Comparison of ENCODE assay signal across 9 mouse cellular contexts in the genomic region with DNA sequence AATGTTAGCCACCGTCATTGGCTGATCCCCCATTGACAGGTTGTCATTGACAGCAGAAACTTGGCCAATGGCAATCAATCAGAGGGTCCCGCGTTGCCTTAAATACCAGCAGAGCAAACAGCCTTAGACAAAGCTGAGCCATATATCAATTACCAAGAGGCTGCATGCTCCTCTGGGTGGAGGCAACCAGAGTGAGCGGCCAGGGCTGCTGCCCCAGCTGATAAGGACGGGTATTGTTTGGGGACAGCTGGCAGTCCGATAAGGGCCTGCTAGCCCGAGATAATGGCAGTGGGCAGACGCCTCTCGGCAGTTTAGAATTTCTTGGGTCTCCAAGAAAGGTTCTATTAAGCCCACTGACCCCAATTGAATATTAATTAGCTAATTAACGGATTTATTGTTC. TPM values are rescaled to one million over a fixed set of nuclear protein-coding genes. Genes with fewer than 3 reads are reported as not detected.
A peak's percentile ranks its signal among the peaks of the same experiment; 100 is the strongest.
DNase-seq lines count a peak whose midpoint lies in the region; ATAC-seq lines count a peak whose summit lies in the region.
"Had no signal": no experiment of that assay in that cellular context is flagged by ENCODE, and none has a peak within 500 bp of the region (broad histone marks: within the 10 kb centered on the region; RNA-seq: fewer than 3 reads in every experiment).

No protein-coding gene starts in this region.

- peaks cover 27% of the 10 kb centered on the region for H3K4me1 ChIP-seq in hindbrain, embryonic 15.5 days (replicated peaks)
- H3K4me1 ChIP-seq in midbrain, embryonic 15.5 days = peaks cover 28% of the 10 kb centered on the region
- no peaks in the 10 kb centered on the region for H3K4me1 ChIP-seq in kidney, embryonic 16.5 days (ENCODE audit: insufficient read depth, low read length)

- DNase-seq in brain, adult 2 months (ENCODE audit: low read depth, low spot score) = peak; percentile 11
- DNase-seq in embryo, embryonic 11.5 days (ENCODE audit: low read depth, low spot score) = peak; percentile 27
- DNase-seq in adrenal gland, adult 2 months = no peak
- no peak for DNase-seq in frontal cortex, postnatal 14 days (ENCODE audit: low spot score in 2 of 2)
- no peak for DNase-seq in heart, adult 8-10 months (ENCODE audit: low spot score)
- DNase-seq: gastrocnemius, postnatal 10 days had no signal

- WGBS in hindbrain, embryonic 15.5 days = 10% methylated on average over 10 of the region's 10 CpGs
- 20% methylated on average over 10 of the region's 10 CpGs for WGBS in midbrain, embryonic 15.5 days
- WGBS in kidney, embryonic 16.5 days = 47% methylated on average over 10 of the region's 10 CpGs

- no peak overlapping the region for H3K4me2 ChIP-seq in hindbrain, embryonic 15.5 days
- H3K4me2 ChIP-seq in midbrain, embryonic 15.5 days = no peak overlapping the region
- H3K4me2 ChIP-seq in kidney, embryonic 16.5 days (replicated peaks; ENCODE audit: low read depth, low read length) = no peak overlapping the region

- H3K27me3 ChIP-seq in hindbrain, embryonic 15.5 days = no peaks in the 10 kb centered on the region
- no peaks in the 10 kb centered on the region for H3K27me3 ChIP-seq in midbrain, embryonic 15.5 days (replicated peaks)
- no peaks in the 10 kb centered on the region for H3K27me3 ChIP-seq in kidney, embryonic 16.5 days (ENCODE audit: insufficient read depth, low read length)

- H3K4me3 ChIP-seq in hindbrain, embryonic 15.5 days = no peak overlapping the region
- no peak overlapping the region for H3K4me3 ChIP-seq in midbrain, embryonic 15.5 days
- no peak overlapping the region for H3K4me3 ChIP-seq in kidney, embryonic 16.5 days (ENCODE audit: low read length)

- no peaks in the 10 kb centered on the region for H3K9me3 ChIP-seq in hindbrain, embryonic 15.5 days
- no peaks in the 10 kb centered on the region for H3K9me3 ChIP-seq in midbrain, embryonic 15.5 days
- no peaks in the 10 kb centered on the region for H3K9me3 ChIP-seq in kidney, embryonic 16.5 days (ENCODE audit: low read length)

- peak overlapping the region; percentile 54 for H3K27ac ChIP-seq in hindbrain, embryonic 15.5 days (replicated peaks)
- H3K27ac ChIP-seq in midbrain, embryonic 15.5 days = peak overlapping the region; percentile 49
- H3K27ac ChIP-seq in kidney, embryonic 16.5 days (ENCODE audit: low read length) = no peak overlapping the region

- H3K9ac ChIP-seq in hindbrain, embryonic 15.5 days = no peak overlapping the region
- H3K9ac ChIP-seq in midbrain, embryonic 15.5 days = no peak overlapping the region
- no peak overlapping the region for H3K9ac ChIP-seq in kidney, embryonic 16.5 days (replicated peaks; ENCODE audit: low read length)

- ATAC-seq in hindbrain, embryonic 15.5 days (ENCODE audit: low FRiP score, low read depth) = peak; percentile 72
- ATAC-seq in midbrain, embryonic 15.5 days (replicated peaks) = peak; percentile 90
- ATAC-seq in kidney, embryonic 16.5 days (ENCODE audit: low FRiP score, low TSS enrichment) = no peak

- H3K36me3 ChIP-seq in hindbrain, embryonic 15.5 days = no peaks in the 10 kb centered on the region
- H3K36me3 ChIP-seq in midbrain, embryonic 15.5 days (replicated peaks) = no peaks in the 10 kb centered on the region
- no peaks in the 10 kb centered on the region for H3K36me3 ChIP-seq in kidney, embryonic 16.5 days (ENCODE audit: insufficient read depth, low read length)

RNA-seq across cellular contexts. Expression of gene Ric3, which starts 31.8 kb away (rescaled TPM):
- 33.2 and 35.6 TPM in 2 replicates for polyA plus RNA-seq in hindbrain, embryonic 15.5 days (2015; fragmentation: Nextera tagmentation; extraction: Ambion mirVana)
- polyA plus RNA-seq in midbrain, embryonic 15.5 days (2015; fragmentation: Nextera tagmentation; extraction: Ambion mirVana) = 35.1 and 39.1 TPM in 2 replicates
- 0.79 and 2.2 TPM in 2 replicates for polyA plus RNA-seq in kidney, embryonic 16.5 days (2015; fragmentation: Nextera tagmentation; extraction: Ambion mirVana)
- 10 to 100 TPM; 39.6 to 63.7 TPM for total RNA-seq in adrenal gland, adult 2 months (2021)
- polyA plus RNA-seq in adrenal gland, adult 2 months (2012; rRNA removed) = 98.5 and 106 TPM in 2 replicates
- total RNA-seq in heart, adult 8-10 months (2022) = 1 to 10 TPM; 2.1 to 5.0 (median 2.9) TPM

Comparison
In these comparisons a context has a peak if more than half of its experiments do, and no peak if none do; other contexts are left out.
1. DNase-seq: peak in brain, adult 2 months (single experiment) and embryo, embryonic 11.5 days (single experiment); none in adrenal gland, adult 2 months (single experiment), frontal cortex, postnatal 14 days (0 of 2) and heart, adult 8-10 months (single experiment).
2. RNA of gene Ric3, which starts 31.8 kb away (polyA plus RNA-seq): 98.5 to 106 TPM in adrenal gland, adult 2 months, 35.1 to 39.1 TPM in midbrain, embryonic 15.5 days and 33.2 to 35.6 TPM in hindbrain, embryonic 15.5 days; 0.79 to 2.2 TPM in kidney, embryonic 16.5 days; every median in the first group is over 10 times any median in the second.